Mouse (Mus musculus) hindbrain, embryonic 11.5 days (tissue): Measurements from ENCODE around the gene Tmem185b. TPM values are rescaled to one million over a fixed set of nuclear protein-coding genes. Genes with fewer than 3 reads are reported as not detected.

ENCODE experiments used
- polyA plus RNA-seq: library from polyadenylated mRNA; unstranded; fragments of >200 nt; fragmentation: Nextera tagmentation; extraction: Ambion mirVana; gene quantifications from 2 replicates; pipeline ENCODE4 v1.2.1, GENCODE M21; 2014

The Tmem185b gene
- polyA plus RNA-seq, 1 experiment from 2014 or later = 19.7 TPM

Other genes starting within 250 kb of the Tmem185b start
- 0.32 and 1.0 TPM in 2 replicates for gene Inhbb, start 103.9 kb upstream of the Tmem185b start, polyA plus RNA-seq
- 70.5 and 75.3 TPM in 2 replicates for gene Ralb, start 21.4 kb upstream of the Tmem185b start, polyA plus RNA-seq
- gene Epb41l5, start 122.8 kb downstream of the Tmem185b start, polyA plus RNA-seq = 32.9 and 37.9 TPM in 2 replicates